Mouse (Mus musculus): ENCODE results near the gene Usp16.

- TF ChIP-seq POLR2A (IDR thresholded peaks at IDR 0.05; ENCODE audit: insufficient read depth, low read length): no peak
- no peak for TF ChIP-seq CTCF (IDR thresholded peaks at IDR 0.05; ENCODE audit: low read depth, low read length)
- no peak for TF ChIP-seq EP300 (IDR thresholded peaks at IDR 0.05; ENCODE audit: insufficient read depth, low read depth, low read length)
Measured at GRCm38 (mm10) chr16:87527553-87528249, 73.2 kb downstream of the Usp16 start.
